Mouse (Mus musculus) embryonic fibroblast, embryonic 13.5 days (primary cell): ENCODE data around the gene Stmnd1.

Experiments used
- CTCF ChIP-seq: IDR thresholded peaks from 2 replicates; pipeline ENCODE4 v1.5.1; 2011; ENCODE audit warnings: mild to moderate bottlenecking, control low read depth, low read length, moderate library complexity, borderline replicate concordance; ENCODE audit not compliant: insufficient read depth
- POLR2A ChIP-seq: IDR thresholded peaks from 2 replicates; pipeline ENCODE4 v1.6.1; 2011; ENCODE audit warnings: low read depth, mild to moderate bottlenecking, control low read depth, low read length, moderate library complexity

DNA sequence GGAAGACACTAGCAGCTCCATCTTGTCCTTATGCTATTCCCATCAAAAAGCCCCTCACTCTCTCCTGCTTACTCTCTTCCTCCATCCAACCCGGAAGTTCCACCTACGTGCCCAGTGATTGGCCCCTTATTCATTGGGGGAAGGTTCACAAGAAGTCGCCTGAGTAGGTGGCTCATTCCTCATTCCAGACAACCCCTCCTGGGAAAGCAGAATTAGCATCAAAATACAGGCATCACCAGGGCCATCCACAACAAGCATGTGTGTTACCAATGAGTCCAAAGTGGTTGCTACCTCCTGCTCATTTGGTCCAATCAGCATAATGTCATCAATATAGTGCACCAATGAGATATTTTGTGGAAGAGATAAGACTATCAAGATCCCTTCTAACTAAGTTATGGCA is 12.3 kb upstream of the Stmnd1 start:
- no peak for TF ChIP-seq POLR2A
- TF ChIP-seq CTCF = no peak
